Mouse (Mus musculus) forebrain, postnatal 0 days (tissue): ENCODE data around the gene Gm47959. TPM values are rescaled to one million over a fixed set of nuclear protein-coding genes. Genes with fewer than 3 reads are reported as not detected.

ENCODE experiments used
- ATAC-seq: fragments of 200-750 bp; cut with Nextera tagmentation; 2 replicates; pipeline ENCODE4 v1.8.0; 2017; ENCODE audit warnings: mild to moderate bottlenecking, moderate library complexity
- DNase-seq: peaks from one replicate; pipeline ENCODE4 v3.0.0-alpha.2; 2015
- H3K27ac ChIP-seq: fragments of 300-500 bp; sonication (generic); 2 replicates; pipeline ENCODE4 v1.5.1; 2014; ENCODE audit warnings: low read depth, mild to moderate bottlenecking, antibody characterized with exemption, low read length, moderate library complexity, mixed read lengths
- H3K27me3 ChIP-seq: fragments of 300-500 bp; sonication (generic); 2 replicates; pipeline ENCODE4 v1.6.1; 2014; ENCODE audit warnings: mild to moderate bottlenecking, low read length, mixed read lengths; ENCODE audit not compliant: insufficient read depth
- H3K36me3 ChIP-seq: fragments of 300-500 bp; sonication (generic); 2 replicates; pipeline ENCODE4 v1.6.1; 2014; ENCODE audit warnings: mild to moderate bottlenecking, moderate library complexity; ENCODE audit not compliant: insufficient read depth
- H3K4me1 ChIP-seq: fragments of 300-500 bp; sonication (generic); 2 replicates; pipeline ENCODE4 v1.6.1; 2014; ENCODE audit warnings: antibody characterized with exemption; ENCODE audit not compliant: insufficient read depth
- H3K4me2 ChIP-seq: fragments of 300-500 bp; sonication (generic); 2 replicates; pipeline ENCODE4 v1.6.1; 2014; ENCODE audit warnings: low read depth, mild to moderate bottlenecking, moderate library complexity
- H3K4me3 ChIP-seq: fragments of 300-500 bp; sonication (generic); 2 replicates; pipeline ENCODE4 v1.5.1; 2014; ENCODE audit warnings: low read depth, low read length, mixed read lengths
- H3K9ac ChIP-seq: fragments of 300-500 bp; sonication (generic); 2 replicates; pipeline ENCODE4 v1.6.1; 2014; ENCODE audit warnings: mild to moderate bottlenecking
- H3K9me3 ChIP-seq: fragments of 300-500 bp; sonication (generic); 2 replicates; pipeline ENCODE4 v1.6.1; 2016; ENCODE audit warnings: low read length
- CTCF ChIP-seq: sonication (generic); IDR thresholded peaks from 2 replicates; pipeline ENCODE4 v1.5.1; 2016; ENCODE audit warnings: antibody characterized with exemption, control low read depth, low read depth
- WGBS: fragments of 180-500 bp; shearing (Covaris S2); extraction: QIAGEN DNeasy Blood & Tissue Kit; methylation state at CpG from one replicate; pipeline ENCODE4 v1.1.7; 2014; 5-methylcytosine and 5-hydroxymethylcytosine counted together
- polyA plus RNA-seq: library from polyadenylated mRNA; unstranded; fragments of >200 nt; fragmentation: Nextera tagmentation; extraction: Ambion mirVana; gene quantifications from 2 replicates; pipeline ENCODE4 v1.2.1, GENCODE M21; 2015
- total RNA-seq: library from RNA; depleted of rRNA; stranded (reverse); fragments of >200 nt; gene quantifications from 2 replicates; pipeline ENCODE4 v1.2.3, GENCODE M21; 2014

The Gm47959 gene
- total and polyA plus RNA-seq, 2 experiments from 2014 or later: not detected

DNA sequence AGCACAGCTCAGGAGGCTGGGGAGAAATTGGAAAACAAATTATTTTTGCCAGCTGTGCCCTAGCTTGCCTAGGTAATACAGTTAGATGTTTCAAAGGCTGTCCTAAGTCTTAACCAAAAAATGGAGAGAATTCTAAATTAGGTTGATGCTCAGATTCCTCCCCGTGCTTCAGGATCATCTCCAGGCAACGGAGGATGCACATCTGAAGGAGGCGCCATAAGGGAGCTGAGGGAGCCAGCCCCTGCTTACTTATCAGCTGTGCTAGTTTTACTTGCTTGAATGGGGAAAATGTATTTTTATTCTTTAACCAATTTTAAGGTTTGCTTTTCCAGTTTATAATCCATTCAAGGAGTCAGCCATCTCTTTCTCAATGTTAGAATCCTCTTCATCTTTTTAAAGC lies 6.4 kb upstream of the Gm47959 start:
- ATAC-seq: peak; percentile 61; the same call in 1 of the 2 replicates
- WGBS: 74% methylated on average over 3 of the region's 3 CpGs
- no peak for TF ChIP-seq CTCF

DNA sequence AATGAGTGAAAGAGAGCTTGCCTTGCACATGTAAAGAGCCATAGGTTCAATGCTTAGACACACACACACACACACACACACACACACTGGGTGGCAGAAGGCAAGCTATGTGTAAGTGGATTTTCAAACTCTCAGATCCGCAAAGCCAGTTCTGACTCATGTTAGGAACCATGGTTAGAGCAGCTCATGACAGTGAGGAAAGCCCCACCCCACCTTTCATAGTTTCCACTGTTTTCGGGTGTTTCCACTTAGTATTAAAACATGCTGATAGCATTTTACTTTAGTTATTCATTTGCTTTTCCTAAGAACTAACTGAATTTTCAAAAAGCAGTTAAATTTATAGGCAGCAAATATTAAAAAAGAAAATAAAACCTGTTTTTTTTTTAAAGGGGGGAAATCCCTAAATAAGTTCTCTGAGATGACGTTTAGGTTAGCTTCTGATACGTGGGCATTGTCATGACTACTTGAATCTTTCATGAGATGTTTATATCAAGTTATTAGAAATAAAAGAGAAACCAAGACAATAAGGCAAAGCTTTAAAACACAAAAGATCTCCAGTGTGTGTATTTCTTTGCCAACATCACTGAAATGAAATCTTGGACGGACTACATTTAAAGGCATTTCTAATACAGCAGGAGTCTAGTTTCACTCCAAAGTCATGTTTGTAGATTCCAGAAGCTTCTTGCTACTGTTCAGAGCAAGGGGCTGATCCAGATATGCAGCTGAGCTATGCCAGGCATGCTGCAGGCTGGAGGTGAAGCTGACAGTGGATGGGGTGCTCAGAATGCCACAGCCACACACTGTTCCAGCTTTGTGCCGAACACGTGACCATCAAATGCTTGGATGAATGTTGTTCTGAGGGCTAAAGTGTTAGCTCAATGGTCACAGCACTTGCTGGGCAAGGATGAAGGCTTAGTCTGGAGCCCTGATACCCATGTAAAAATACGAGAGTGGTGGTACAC lies 6.2 kb downstream of the Gm47959 start:
- no peaks in the 10 kb centered on the region for H3K27me3 ChIP-seq
- no peak overlapping the region for H3K4me2 ChIP-seq
- DNase-seq (no peak), ATAC-seq (no peak)
- no peaks in the 10 kb centered on the region for H3K36me3 ChIP-seq
- no peaks in the 10 kb centered on the region for H3K9me3 ChIP-seq
- H3K27ac ChIP-seq: no peak overlapping the region
- no peak overlapping the region for H3K4me3 ChIP-seq
- no peaks in the 10 kb centered on the region for H3K4me1 ChIP-seq
- no peak overlapping the region for H3K9ac ChIP-seq
- no peak for TF ChIP-seq CTCF
- WGBS: 82% methylated on average over 8 of the region's 8 CpGs

More for the DNA sequence above, 6.4 kb upstream of the Gm47959 start:
- no peaks in the 10 kb centered on the region for H3K36me3 ChIP-seq
- H3K4me2 ChIP-seq: no peak overlapping the region
- H3K4me3 ChIP-seq: no peak overlapping the region
- DNase-seq: no peak
- no peak overlapping the region for H3K27ac ChIP-seq
- no peaks in the 10 kb centered on the region for H3K27me3 ChIP-seq
- no peak overlapping the region for H3K9ac ChIP-seq
- no peaks in the 10 kb centered on the region for H3K4me1 ChIP-seq
- H3K9me3 ChIP-seq: no peaks in the 10 kb centered on the region

DNA sequence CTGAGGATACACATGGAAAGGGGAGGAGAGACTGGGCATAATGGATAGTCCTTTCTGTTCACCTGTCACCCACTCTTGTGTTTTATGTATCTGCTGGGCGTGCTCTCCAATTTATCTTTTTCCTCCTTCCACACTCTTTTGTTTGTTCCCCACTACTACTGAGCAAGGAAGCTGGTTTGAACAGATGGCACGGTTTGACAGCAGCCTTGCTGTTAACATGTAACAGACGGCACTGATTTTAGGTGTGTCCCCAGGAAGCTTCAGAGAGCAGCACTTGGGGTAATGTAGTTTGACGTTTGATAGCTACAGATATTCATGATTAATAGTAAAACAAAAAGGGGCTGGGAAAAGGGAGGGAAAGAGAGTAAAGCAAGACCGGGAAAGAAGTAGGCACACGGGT lies 7.1 kb downstream of the Gm47959 start:
- no peaks in the 10 kb centered on the region for H3K9me3 ChIP-seq
- peak; percentile 65 for ATAC-seq
- no peak overlapping the region for H3K4me3 ChIP-seq
- no peaks in the 10 kb centered on the region for H3K4me1 ChIP-seq
- no peaks in the 10 kb centered on the region for H3K36me3 ChIP-seq
- H3K27ac ChIP-seq: no peak overlapping the region
- no peak overlapping the region for H3K9ac ChIP-seq
- DNase-seq: peak; percentile 31
- no peak overlapping the region for H3K4me2 ChIP-seq
- no peak for TF ChIP-seq CTCF
- H3K27me3 ChIP-seq: no peaks in the 10 kb centered on the region
- WGBS: 63% methylated on average over 6 of the region's 6 CpGs

DNA sequence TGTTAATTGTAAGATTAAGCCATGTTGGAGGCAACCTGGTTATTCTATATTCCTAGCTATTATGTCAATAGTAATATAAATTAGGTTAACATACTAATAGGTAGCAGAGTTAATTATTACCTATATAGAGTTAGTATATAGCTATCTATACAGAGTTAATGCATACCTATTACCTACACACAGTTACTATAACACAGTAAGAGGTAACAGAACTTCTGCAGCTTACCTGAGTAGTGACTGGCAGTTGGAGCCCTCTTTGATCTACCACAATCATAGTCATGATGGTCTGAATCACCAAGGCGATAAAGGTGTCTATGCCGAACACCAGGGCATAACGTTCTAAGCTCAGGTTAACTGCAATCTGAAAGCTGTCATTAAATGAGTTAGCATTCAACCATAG lies 14.1 kb downstream of the Gm47959 start:
- 91% methylated on average over 3 of the region's 3 CpGs for WGBS
- ATAC-seq (no peak), DNase-seq (no peak)
- Histone ChIP-seq H3K9me3 (no peaks in the 10 kb centered on the region), H3K9ac (no peak overlapping the region), H3K27ac (no peak overlapping the region), H3K4me1 (no peaks in the 10 kb centered on the region), H3K36me3 (no peaks in the 10 kb centered on the region), H3K4me3 (no peak overlapping the region), H3K4me2 (no peak overlapping the region), H3K27me3 (no peaks in the 10 kb centered on the region)
- no peak for TF ChIP-seq CTCF

DNA sequence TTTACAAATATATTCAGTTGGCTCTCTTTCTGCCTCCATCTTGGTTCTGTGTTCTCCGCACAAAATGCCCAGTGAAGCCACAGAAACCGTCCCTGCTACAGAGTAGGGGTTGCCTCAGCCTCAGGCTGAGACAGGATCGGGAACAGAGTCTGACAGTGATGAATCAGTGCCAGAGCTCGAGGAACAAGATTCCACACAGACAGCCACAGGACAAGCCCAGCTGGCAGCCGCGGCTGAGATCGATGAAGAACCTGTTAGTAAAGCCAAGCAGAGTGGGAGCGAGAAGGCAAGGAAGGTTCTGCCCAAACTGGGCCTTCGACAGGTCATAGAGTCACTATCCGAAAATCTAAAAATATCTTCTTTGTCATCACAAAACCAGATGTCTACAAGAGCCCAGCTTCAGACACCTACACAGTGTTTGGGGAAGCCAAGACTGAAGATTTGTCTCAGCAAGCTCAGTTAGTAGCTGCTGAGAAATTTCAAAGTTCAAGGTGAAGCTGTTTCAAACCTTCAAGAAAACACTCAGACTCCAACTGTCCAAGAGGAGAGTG lies 15.1 kb downstream of the Gm47959 start:
- Histone ChIP-seq H3K27me3 (no peaks in the 10 kb centered on the region), H3K4me2 (no peak overlapping the region), H3K27ac (no peak overlapping the region), H3K4me1 (no peaks in the 10 kb centered on the region), H3K4me3 (no peak overlapping the region), H3K9me3 (no peaks in the 10 kb centered on the region), H3K9ac (no peak overlapping the region), H3K36me3 (no peaks in the 10 kb centered on the region)
- no peak for DNase-seq
- no peak for ATAC-seq
- TF ChIP-seq CTCF: no peak
- WGBS: 84% methylated on average over 10 of the region's 10 CpGs

DNA sequence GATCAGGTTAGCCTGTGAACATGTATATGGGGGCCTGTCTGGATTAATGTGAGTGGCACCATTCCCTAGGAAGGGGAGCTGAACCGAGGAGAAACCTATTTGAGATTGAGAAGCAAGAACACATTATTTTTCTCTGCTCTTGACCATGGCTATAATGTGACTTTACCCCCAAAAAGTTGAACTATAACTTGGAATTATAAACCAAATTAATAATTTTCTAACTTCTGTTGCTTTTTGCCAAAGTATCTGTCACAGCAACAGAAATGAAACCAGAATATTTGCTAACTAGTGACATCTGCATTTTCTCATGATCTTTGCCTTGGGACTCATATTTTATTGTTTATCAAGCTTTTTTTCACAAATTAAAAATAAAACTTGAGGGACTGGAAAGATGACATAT lies 16.2 kb downstream of the Gm47959 start:
- ATAC-seq (no peak), DNase-seq (no peak)
- 67% methylated on average over 1 of the region's 1 CpGs for WGBS
- no peak overlapping the region for H3K4me2 ChIP-seq
- no peak overlapping the region for H3K27ac ChIP-seq
- no peak overlapping the region for H3K9ac ChIP-seq
- no peak for TF ChIP-seq CTCF
- H3K27me3 ChIP-seq: no peaks in the 10 kb centered on the region
- no peak overlapping the region for H3K4me3 ChIP-seq
- no peaks in the 10 kb centered on the region for H3K36me3 ChIP-seq
- H3K4me1 ChIP-seq: no peaks in the 10 kb centered on the region
- H3K9me3 ChIP-seq: no peaks in the 10 kb centered on the region

DNA sequence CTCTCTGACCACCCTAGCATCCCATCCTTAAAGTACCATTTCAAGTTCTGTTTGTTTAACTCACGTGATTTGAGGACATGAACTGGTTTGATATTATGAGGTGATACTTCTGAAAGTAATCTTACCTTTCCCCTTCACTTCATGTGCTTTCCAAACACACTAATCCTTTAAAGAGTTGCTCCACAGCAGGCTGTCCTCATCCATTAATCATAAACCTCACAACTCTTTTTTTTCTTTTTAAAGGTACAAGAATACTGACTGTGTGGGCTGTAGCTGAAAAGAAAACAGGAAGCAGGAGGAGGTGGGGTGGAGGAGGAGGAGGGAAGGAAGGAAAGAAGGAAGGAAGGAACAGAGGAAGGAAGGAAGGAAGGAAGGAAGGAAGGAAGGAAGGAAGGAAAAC lies 31.6 kb downstream of the Gm47959 start:
- Histone ChIP-seq H3K27me3 (no peaks in the 10 kb centered on the region), H3K9ac (no peak overlapping the region), H3K9me3 (no peaks in the 10 kb centered on the region), H3K36me3 (no peaks in the 10 kb centered on the region), H3K4me1 (no peaks in the 10 kb centered on the region), H3K27ac (no peak overlapping the region), H3K4me3 (no peak overlapping the region), H3K4me2 (no peak overlapping the region)
- ATAC-seq (no peak), DNase-seq (no peak)
- no peak for TF ChIP-seq CTCF
- 51% methylated on average over 1 of the region's 1 CpGs for WGBS
